Mouse (Mus musculus) stomach, postnatal 0 days (tissue): ENCODE data around the gene Slc6a6.

Experiments used
- CTCF ChIP-seq: IDR thresholded peaks from 2 replicates; pipeline ENCODE4 v1.5.1; 2016; ENCODE audit warnings: antibody characterized with exemption, low read depth, mild to moderate bottlenecking, moderate library complexity
- EP300 ChIP-seq: optimal IDR thresholded peaks from 2 replicates; pipeline ENCODE3; 2016; ENCODE audit warnings: antibody characterized with exemption

DNA sequence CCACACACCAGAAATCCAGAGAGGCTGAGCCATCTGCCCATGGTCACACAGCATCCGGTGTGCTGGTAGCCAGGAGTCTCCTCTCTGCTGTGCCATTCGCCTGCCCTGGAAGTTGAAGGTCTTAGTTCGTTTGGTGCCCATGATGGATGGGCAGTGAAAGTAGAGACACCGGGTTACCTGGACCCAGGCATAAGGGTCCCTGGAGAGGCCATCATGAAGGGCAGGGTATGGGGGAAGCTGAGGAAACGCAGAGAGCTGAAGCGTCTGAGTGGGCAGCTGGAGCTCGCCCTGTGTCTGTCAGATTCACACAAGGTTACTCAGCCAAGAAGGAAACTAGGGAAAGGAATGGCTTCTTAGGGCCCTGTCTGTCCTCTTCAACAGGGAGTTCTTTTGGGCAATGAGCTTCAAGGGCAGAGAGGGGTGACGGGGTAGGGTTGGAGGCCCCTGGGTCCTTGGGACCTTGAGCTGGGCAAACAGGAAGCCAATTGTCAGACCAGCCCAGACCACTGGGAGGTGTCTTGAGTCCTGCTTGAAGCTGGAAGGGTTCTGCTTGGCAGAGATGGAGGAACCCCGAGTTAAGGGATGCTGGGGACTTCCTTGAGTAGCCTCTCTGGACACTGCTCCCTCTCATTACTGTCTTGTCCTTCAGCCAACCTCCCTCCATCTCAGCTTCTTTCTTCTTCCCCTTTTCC is 78.3 kb downstream of the Slc6a6 start:
- TF ChIP-seq CTCF: peak; percentile 51; the same call in 1 of the 2 replicates
- TF ChIP-seq EP300: no peak
